Mouse (Mus musculus) cerebellum, postnatal 10 days (tissue): Measurements from ENCODE around the gene Ccdc92.
A peak's percentile ranks its signal among the peaks of the same experiment; 100 is the strongest.

ENCODE experiments used
- DNase-seq, 2 experiments: peaks; one replicate each; pipeline ENCODE4 v3.0.0; 2021; ENCODE audit warnings: mixed read lengths in 2 of 2

Gene Ccdc92

GRCm38 (mm10) chr5:124853079-124853478, 9.1 kb downstream of the Ccdc92 start:
- peak; percentile 62 to 67 for DNase-seq

- DNase-seq = no peak
Observed at GRCm38 (mm10) chr5:124852294-124852693, 9.9 kb downstream of the Ccdc92 start.

GRCm38 (mm10) chr5:124851572-124851971, 10.7 kb downstream of the Ccdc92 start:
- no peak for DNase-seq

- DNase-seq = no peak
Observed at GRCm38 (mm10) chr5:124848994-124849393, 13.2 kb downstream of the Ccdc92 start.

GRCm38 (mm10) chr5:124847014-124847413, 15.2 kb downstream of the Ccdc92 start:
- DNase-seq = no peak

GRCm38 (mm10) chr5:124844929-124845328, 17.3 kb downstream of the Ccdc92 start:
- DNase-seq = no peak

- DNase-seq = peak; percentile 70 to 83
Observed at GRCm38 (mm10) chr5:124843386-124843785, 18.8 kb downstream of the Ccdc92 start.

- DNase-seq = peak; percentile 57 to 72
Observed at GRCm38 (mm10) chr5:124840669-124841068, 21.6 kb downstream of the Ccdc92 start.

- peak; percentile 36 for DNase-seq
Observed at GRCm38 (mm10) chr5:124840202-124840601, 22.0 kb downstream of the Ccdc92 start.

DNA sequence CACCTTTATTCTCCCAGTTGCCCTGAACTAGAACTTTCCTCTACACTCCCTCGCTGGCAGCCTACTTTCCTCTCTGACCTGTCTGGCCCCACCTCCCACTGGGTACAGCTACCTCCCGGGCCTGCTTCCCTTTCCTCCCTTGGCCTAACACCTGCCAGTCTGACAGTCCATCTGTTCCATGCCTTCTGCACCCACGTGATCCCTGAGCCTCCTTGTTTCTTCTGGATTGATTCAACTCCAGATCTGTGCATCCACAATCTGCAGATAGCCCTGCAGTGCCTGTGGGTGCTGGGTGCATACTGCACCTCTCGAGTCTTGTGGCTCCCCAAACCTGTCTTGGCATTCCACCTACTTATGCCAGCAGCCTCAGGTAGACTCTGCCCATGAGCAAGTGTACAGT, 25.6 kb downstream of the Ccdc92 start:
- DNase-seq = peak; percentile 74 to 81

- peak in 1 of 2 experiments; percentile 33 for DNase-seq
Observed at GRCm38 (mm10) chr5:124836075-124836474, 26.1 kb downstream of the Ccdc92 start.

- peak; percentile 58 to 68 for DNase-seq
Observed at GRCm38 (mm10) chr5:124835218-124835617, 27.0 kb downstream of the Ccdc92 start.

DNA sequence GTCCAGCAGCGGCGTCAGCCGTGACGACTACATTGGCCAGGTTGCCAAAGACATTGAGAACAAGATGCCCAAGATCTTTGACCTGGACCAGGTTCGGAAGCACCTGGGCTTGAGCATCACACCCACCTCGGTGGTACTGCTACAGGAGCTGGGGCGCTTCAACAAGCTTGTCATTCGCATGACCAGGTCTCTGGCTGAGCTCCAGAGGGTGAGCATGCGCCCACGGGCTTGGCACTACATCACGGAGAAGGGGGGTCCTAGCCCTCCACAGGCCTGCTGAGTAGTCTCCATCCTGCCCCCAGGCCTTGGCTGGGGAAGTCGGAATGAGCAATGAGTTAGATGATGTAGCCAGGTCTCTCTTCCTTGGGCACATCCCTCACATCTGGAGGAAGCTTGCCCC, 31.9 kb downstream of the Ccdc92 start:
- DNase-seq = peak; percentile 91 to 93

DNA sequence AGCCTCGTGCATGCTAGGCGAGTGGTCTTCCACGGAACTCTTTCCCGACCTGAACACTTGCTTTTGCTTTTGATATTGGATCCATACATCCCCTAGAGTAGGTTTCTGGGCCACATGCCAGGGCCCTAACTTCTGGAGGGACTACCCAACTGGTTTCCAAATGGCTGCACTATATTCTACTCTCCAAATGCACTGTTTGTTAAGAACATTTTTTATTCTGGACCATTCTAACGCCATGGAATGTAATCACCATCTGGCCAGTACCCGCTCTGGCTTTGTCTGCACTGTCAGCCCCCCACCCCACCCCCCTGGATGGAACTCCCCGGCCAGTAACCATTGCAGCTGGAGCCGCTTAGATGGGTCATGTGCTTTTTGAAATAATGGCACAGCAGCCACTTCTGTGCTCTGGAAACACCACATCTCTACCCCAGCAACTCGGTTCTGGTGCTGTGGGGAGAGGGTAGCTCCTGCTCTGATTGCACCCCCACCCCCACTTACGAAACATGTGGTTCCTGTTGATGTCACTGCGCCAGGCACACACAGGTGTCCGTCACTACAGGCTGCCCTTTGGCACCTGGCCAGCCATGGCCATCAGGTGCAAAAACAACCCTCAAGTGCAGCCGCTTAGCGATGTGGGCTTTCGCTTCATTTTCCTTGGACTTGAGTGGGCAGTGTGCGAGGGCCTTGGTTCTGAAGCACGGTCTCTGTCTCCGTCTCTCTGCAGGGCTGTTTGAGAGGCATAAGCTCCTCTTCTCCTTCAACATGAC, 39.9 kb downstream of the Ccdc92 start:
- peak; percentile 73 to 77 for DNase-seq

GRCm38 (mm10) chr5:124817050-124817449, 45.2 kb downstream of the Ccdc92 start:
- peak; percentile 54 to 63 for DNase-seq

DNA sequence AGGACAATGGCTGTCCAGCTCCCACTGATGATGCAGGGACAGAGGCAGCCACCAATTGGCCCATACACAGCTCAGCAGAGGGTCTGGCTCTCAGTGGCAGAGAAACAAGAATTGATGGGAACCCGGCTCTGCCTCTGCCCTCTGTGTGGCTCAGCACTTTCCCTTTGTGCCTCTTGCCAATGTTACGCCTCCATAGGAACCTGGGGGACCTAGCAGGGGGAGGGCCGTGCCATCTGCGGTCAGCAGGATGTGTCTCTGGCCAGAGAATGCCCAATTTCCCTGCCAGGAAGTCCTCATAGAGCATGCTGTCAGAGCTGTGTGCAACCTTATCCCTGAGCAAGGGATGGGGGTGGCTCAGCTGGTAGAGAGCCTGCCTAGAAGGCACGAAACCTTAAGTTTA, 47.4 kb downstream of the Ccdc92 start:
- DNase-seq = peak; percentile 86 to 92

- DNase-seq = peak; percentile 75 to 85
Observed at GRCm38 (mm10) chr5:124812466-124812865, 49.8 kb downstream of the Ccdc92 start.

DNA sequence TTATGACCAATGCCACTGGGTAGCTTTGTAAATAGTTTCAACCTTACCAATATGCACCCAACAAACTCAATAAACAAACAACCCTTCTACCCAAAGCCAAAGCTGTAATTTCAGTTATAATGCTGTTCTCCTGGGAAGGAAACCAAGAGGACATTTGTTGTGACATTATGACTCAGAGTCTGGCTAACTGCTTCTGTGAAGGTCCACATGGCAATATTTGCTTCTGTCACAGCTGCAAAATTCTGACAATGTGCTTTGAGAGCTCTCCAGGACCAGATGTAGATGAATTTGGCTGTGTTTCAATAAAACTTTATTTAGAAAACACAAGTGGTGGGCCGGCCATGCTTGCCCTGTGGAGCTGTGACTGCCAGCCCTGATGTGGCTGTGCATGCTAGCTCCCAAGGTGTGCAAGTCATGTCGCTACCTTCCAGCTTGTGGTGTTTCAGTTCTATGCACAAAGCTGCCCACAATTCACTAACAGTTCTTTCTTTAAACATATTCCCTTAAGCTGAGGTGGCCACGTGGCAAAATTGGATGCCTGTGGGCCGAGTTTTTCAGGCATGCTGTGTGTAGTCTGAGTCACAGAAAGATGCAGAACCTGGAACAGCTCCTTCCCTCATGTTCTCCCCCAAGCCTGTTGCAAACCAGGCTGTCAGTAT, 52.4 kb downstream of the Ccdc92 start:
- peak; percentile 65 to 76 for DNase-seq

- DNase-seq = no peak
Observed at GRCm38 (mm10) chr5:124792112-124792511, 70.1 kb downstream of the Ccdc92 start.

- DNase-seq = peak in 1 of 2 experiments; percentile 30
Observed at GRCm38 (mm10) chr5:124785650-124786049, 76.6 kb downstream of the Ccdc92 start.
